Mouse (Mus musculus): ENCODE results near the gene Dph3. TPM values are rescaled to one million over a fixed set of nuclear protein-coding genes. Genes with fewer than 3 reads are reported as not detected.
"Not testable (repeated sequence)": the region's sequence is repeated elsewhere in the genome, so short reads cannot be mapped to it uniquely, and the experiment has no call there.

The Dph3 gene
- polyA plus RNA-seq (2012; rRNA removed): 149 and 193 TPM in 2 replicates

GRCm38 (mm10) chr14:32085486-32086201 lies at the start of gene Dph3:
Dph3 (minus strand) TSS chr14:32085729.
- no peak for TF ChIP-seq CTCF (IDR thresholded peaks at IDR 0.05; ENCODE audit: control insufficient read depth, insufficient read depth, insufficient replicate concordance, low read depth, low read length)
- TF ChIP-seq POLR2A (IDR thresholded peaks at IDR 0.05; ENCODE audit: control insufficient read depth, low read depth, low read length): peak; percentile 88
- H3K36me3 ChIP-seq (ENCODE audit: control insufficient read depth, insufficient read depth, low read length): peaks cover 6% of the 10 kb centered on the region
- peak within 1 kb of the TSS; percentile 96 for H3K4me3 ChIP-seq (ENCODE audit: control insufficient read depth, low read depth, low read length)
- H3K27me3 ChIP-seq (ENCODE audit: control insufficient read depth, insufficient read depth, low read length): no peaks in the 10 kb centered on the region
- H3K27ac ChIP-seq (ENCODE audit: control insufficient read depth, insufficient read depth, low read depth, low read length): peak within 1 kb of the TSS; percentile 90
- H3K4me1 ChIP-seq (ENCODE audit: control insufficient read depth, insufficient read depth, low read length): peaks cover 5% of the 10 kb centered on the region

GRCm38 (mm10) chr14:32134293-32134692 lies 48.8 kb upstream of the Dph3 start:
- Histone ChIP-seq H3K4me1 (ENCODE audit: control insufficient read depth, insufficient read depth, low read length) (no peaks in the 10 kb centered on the region), H3K27me3 (ENCODE audit: control insufficient read depth, insufficient read depth, low read length) (no peaks in the 10 kb centered on the region), H3K4me3 (ENCODE audit: control insufficient read depth, low read depth, low read length) (no peak overlapping the region), H3K27ac (ENCODE audit: control insufficient read depth, insufficient read depth, low read depth, low read length) (no peak overlapping the region), H3K36me3 (ENCODE audit: control insufficient read depth, insufficient read depth, low read length) (no peaks in the 10 kb centered on the region)
- TF ChIP-seq POLR2A (IDR thresholded peaks at IDR 0.05; ENCODE audit: control insufficient read depth, low read depth, low read length): no peak
- no peak for TF ChIP-seq CTCF (IDR thresholded peaks at IDR 0.05; ENCODE audit: control insufficient read depth, insufficient read depth, insufficient replicate concordance, low read depth, low read length)

- Histone ChIP-seq H3K36me3 (ENCODE audit: control insufficient read depth, insufficient read depth, low read length) (no peaks in the 10 kb centered on the region), H3K27me3 (ENCODE audit: control insufficient read depth, insufficient read depth, low read length) (no peaks in the 10 kb centered on the region), H3K4me1 (ENCODE audit: control insufficient read depth, insufficient read depth, low read length) (no peaks in the 10 kb centered on the region), H3K4me3 (ENCODE audit: control insufficient read depth, low read depth, low read length) (no peak overlapping the region), H3K27ac (ENCODE audit: control insufficient read depth, insufficient read depth, low read depth, low read length) (no peak overlapping the region)
- TF ChIP-seq POLR2A (IDR thresholded peaks at IDR 0.05; ENCODE audit: control insufficient read depth, low read depth, low read length): no peak
- TF ChIP-seq CTCF (IDR thresholded peaks at IDR 0.05; ENCODE audit: control insufficient read depth, insufficient read depth, insufficient replicate concordance, low read depth, low read length): no peak
These were observed 46.3 kb upstream of the Dph3 start for GRCm38 (mm10) chr14:32131836-32132235.

GRCm38 (mm10) chr14:32128409-32128808 lies 42.9 kb upstream of the Dph3 start:
- Histone ChIP-seq H3K27me3 (ENCODE audit: control insufficient read depth, insufficient read depth, low read length) (no peaks in the 10 kb centered on the region), H3K36me3 (ENCODE audit: control insufficient read depth, insufficient read depth, low read length) (no peaks in the 10 kb centered on the region), H3K4me1 (ENCODE audit: control insufficient read depth, insufficient read depth, low read length) (no peaks in the 10 kb centered on the region), H3K27ac (ENCODE audit: control insufficient read depth, insufficient read depth, low read depth, low read length) (no peak overlapping the region), H3K4me3 (ENCODE audit: control insufficient read depth, low read depth, low read length) (no peak overlapping the region)
- TF ChIP-seq CTCF (IDR thresholded peaks at IDR 0.05; ENCODE audit: control insufficient read depth, insufficient read depth, insufficient replicate concordance, low read depth, low read length): no peak
- no peak for TF ChIP-seq POLR2A (IDR thresholded peaks at IDR 0.05; ENCODE audit: control insufficient read depth, low read depth, low read length)

GRCm38 (mm10) chr14:32125256-32125655 lies 39.7 kb upstream of the Dph3 start:
- not testable (repeated sequence) for H3K27ac ChIP-seq (ENCODE audit: control insufficient read depth, insufficient read depth, low read depth, low read length); H3K4me3 ChIP-seq (ENCODE audit: control insufficient read depth, low read depth, low read length); H3K4me1 ChIP-seq (ENCODE audit: control insufficient read depth, insufficient read depth, low read length); H3K27me3 ChIP-seq (ENCODE audit: control insufficient read depth, insufficient read depth, low read length); H3K36me3 ChIP-seq (ENCODE audit: control insufficient read depth, insufficient read depth, low read length)

- no peak for TF ChIP-seq POLR2A (IDR thresholded peaks at IDR 0.05; ENCODE audit: control insufficient read depth, low read depth, low read length)
- TF ChIP-seq CTCF (IDR thresholded peaks at IDR 0.05; ENCODE audit: control insufficient read depth, insufficient read depth, insufficient replicate concordance, low read depth, low read length): no peak
- H3K27ac ChIP-seq (ENCODE audit: control insufficient read depth, insufficient read depth, low read depth, low read length): no peak overlapping the region
- H3K27me3 ChIP-seq (ENCODE audit: control insufficient read depth, insufficient read depth, low read length): no peaks in the 10 kb centered on the region
- H3K4me1 ChIP-seq (ENCODE audit: control insufficient read depth, insufficient read depth, low read length): no peaks in the 10 kb centered on the region
- H3K4me3 ChIP-seq (ENCODE audit: control insufficient read depth, low read depth, low read length): no peak overlapping the region
- no peaks in the 10 kb centered on the region for H3K36me3 ChIP-seq (ENCODE audit: control insufficient read depth, insufficient read depth, low read length)
These were observed 38.7 kb upstream of the Dph3 start for GRCm38 (mm10) chr14:32124261-32124660.

GRCm38 (mm10) chr14:32121920-32122315 lies 36.4 kb upstream of the Dph3 start:
- Histone ChIP-seq H3K27me3 (ENCODE audit: control insufficient read depth, insufficient read depth, low read length) (no peaks in the 10 kb centered on the region), H3K27ac (ENCODE audit: control insufficient read depth, insufficient read depth, low read depth, low read length) (no peak overlapping the region), H3K4me3 (ENCODE audit: control insufficient read depth, low read depth, low read length) (no peak overlapping the region), H3K4me1 (ENCODE audit: control insufficient read depth, insufficient read depth, low read length) (no peaks in the 10 kb centered on the region), H3K36me3 (ENCODE audit: control insufficient read depth, insufficient read depth, low read length) (no peaks in the 10 kb centered on the region)
- TF ChIP-seq CTCF (IDR thresholded peaks at IDR 0.05; ENCODE audit: control insufficient read depth, insufficient read depth, insufficient replicate concordance, low read depth, low read length) (peak; percentile 38; the same call in 1 of the 2 replicates), POLR2A (IDR thresholded peaks at IDR 0.05; ENCODE audit: control insufficient read depth, low read depth, low read length) (no peak)

Data from testis, adult 2 months (tissue).